Mouse (Mus musculus) cerebellum, adult 9-11 months (tissue): ENCODE data around the gene Fetub.

ENCODE experiments used
- DNase-seq: peaks from one replicate; pipeline ENCODE4 v3.0.0; 2022

Gene Fetub

DNA sequence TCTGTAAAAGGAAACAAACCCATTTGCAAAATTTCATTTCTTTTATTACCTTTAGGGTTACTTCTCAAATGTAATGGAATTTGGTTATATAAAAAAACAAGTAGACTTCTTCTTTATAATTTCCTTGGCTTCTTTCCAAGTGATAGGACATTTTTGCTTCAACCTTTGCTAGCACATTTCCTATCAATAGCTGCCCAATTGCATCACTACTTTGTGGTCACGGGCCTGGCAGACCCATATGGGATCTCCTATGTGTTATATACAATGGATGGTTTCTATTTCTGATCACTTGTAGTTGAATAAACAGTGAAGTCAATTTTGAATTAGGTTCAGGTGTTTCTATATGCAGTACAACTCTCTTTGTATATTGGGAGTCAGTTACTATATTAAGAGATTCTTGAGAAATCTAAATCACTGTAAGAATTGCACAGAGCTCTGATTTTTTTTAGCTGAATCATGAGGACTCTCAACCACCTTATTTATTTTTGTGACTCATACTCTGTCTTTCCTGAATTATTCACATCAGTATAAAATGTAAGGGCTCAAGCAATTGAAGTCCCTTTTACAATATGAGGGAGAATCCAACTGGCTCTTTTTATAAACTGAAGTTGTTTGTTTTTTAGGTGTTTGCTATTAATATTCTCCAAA, 49.4 kb downstream of the Fetub start:
- DNase-seq = no peak
